Mouse (Mus musculus): Measurements from ENCODE around the gene Zfpm1. TPM values are rescaled to one million over a fixed set of nuclear protein-coding genes. Genes with fewer than 3 reads are reported as not detected.

Gene Zfpm1
- total RNA-seq, 4 experiments from 2014 or later, result 18.1 to 23.2 (median 21.3) TPM

GRCm38 (mm10) chr8:122274651-122275391 is 7.1 kb upstream of the Zfpm1 start:
- DNase-seq (ENCODE audit: low spot score), result no peak

DNA sequence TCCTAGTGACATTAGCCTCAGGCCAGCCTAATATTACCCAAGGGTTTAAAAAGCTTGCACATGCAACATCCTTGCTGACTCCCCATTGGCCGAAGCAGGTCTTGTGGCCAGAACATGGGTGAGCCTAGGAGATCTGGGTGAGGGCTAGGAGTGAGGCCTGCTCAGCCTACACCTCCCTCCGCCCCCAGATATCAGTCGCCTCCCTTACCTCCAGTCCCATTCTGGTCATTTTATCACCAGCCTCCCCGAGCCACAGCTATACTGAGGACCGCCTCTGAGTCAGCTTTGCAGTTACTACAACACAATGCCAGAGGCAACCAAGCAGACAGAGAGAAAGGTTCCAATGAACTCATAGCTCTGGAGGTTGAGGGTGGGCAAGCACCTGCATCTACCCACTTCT is 5.6 kb upstream of the Zfpm1 start:
- no peak for DNase-seq (ENCODE audit: low spot score)

- peak; percentile 28 for DNase-seq (ENCODE audit: low spot score)
Observed at GRCm38 (mm10) chr8:122277204-122277995, 4.5 kb upstream of the Zfpm1 start.

DNA sequence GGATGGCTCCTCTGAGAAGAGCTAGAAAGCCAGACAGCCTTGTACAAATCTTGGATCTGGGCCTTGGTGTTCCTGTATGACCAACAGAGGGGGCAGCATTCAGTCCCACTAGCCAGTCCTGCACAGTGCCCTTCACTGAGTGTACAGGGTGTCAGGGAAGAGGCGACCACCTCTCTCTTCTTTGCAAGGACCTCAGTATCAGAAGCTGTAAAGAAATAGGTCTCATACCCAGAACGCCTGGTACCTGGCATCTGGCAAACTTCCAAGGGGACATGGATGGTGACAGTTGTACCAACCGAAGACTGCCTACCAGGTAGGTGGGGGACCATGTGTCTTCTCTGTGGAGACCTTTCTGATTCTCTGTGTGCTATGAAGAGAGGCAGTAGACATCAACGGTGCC is 1.8 kb upstream of the Zfpm1 start:
- no peak for DNase-seq (ENCODE audit: low spot score)

DNA sequence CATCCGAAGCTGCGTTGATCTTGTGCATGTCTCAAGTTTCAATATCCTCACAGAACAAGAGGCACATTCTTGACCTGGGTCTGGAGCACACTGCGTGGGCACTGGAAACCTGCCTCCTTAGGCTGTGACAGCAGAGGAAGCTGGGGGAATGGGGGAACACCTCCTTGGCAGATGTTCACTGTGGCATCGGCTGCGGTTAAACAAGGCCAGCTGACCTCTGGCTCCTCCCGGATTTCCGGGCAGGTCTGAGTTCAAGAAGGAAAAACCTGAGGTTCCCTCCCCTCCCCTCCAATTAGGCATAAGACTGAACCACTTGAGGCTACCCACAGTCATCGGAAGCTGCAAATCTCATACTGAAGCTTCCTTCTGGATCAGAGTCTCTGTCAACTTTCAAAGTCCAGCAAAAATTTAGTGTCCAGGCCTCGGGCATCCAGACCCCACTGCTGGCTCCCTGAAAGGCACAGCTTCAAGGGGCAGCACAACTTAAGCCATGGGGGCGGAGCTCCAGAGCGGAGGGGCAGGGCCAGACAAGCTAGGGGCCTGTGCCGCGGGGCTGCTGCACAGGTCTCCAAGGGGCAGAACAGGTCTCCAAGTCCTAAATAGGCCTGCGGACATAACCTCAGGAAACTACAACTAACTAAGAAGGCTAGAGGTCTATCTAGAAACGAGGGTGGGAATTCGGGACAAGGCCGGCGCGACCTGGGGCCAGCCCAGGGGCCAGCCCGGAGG is 1.2 kb upstream of the Zfpm1 start:
- DNase-seq (ENCODE audit: low spot score), result no peak

- peak; percentile 99 for DNase-seq (ENCODE audit: low spot score)
Observed at GRCm38 (mm10) chr8:122281317-122282034, 465 bp upstream of the Zfpm1 start.

GRCm38 (mm10) chr8:122282501-122283355 is 787 bp downstream of the Zfpm1 start:
- peak; percentile 26 for DNase-seq (ENCODE audit: low spot score)

GRCm38 (mm10) chr8:122283356-122284202 is 1.6 kb downstream of the Zfpm1 start:
- DNase-seq (ENCODE audit: low spot score), result peak; percentile 84

DNA sequence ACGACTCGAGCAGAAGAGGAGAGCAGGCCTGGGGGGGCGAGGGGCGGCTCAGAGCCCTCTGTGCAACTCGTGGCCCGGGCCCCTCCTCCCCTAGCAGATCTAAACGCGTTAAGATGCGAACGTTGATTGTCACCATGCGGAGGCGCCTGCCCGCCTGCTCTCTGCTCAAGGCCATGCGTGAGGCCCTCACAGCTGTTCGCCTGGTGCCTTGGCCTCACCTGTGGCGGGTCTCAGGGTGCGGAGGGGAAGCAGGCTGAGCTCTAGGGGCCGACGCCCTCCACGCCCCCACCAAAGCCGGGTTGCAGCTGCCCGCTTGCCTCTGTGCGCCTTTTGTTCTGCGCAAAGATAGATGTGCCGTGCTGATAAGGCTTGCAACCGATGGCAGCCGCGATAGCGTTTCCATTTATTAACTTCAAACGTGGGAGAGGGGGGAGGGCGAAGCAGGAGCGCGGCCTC is 2.3 kb downstream of the Zfpm1 start:
- DNase-seq (ENCODE audit: low spot score), result no peak

DNA sequence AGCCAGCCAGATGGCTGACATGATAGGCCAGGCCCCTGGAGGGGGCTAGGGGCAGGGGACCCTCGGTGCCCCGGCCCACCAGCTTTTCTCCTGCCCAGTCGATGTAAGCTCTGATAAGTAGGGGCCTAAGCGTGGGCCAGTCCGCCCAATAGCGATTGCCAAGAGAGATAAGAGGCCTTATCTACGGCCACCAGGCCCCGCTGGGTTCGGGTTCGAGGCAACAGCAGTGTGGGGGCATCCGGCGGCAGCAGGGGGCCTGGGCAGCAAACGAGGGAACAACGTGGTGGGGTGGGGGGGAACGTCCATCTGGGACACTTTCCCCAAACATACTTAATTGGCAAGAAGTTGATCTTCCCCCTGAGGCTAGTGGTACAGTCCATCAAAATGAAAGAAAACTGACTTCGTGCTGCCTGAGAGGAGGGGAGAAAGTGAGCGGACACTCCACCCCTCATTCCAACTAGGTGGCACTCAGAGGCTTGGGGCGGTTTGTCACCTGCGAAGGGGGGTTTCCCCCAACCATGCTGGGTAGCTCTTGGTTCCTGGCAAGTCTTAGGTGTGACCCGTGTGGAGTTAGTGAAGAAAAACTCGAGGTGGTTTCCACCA is 2.8 kb downstream of the Zfpm1 start:
- no peak for DNase-seq (ENCODE audit: low spot score)

GRCm38 (mm10) chr8:122285727-122286126 is 3.8 kb downstream of the Zfpm1 start:
- no peak for DNase-seq (ENCODE audit: low spot score)

DNA sequence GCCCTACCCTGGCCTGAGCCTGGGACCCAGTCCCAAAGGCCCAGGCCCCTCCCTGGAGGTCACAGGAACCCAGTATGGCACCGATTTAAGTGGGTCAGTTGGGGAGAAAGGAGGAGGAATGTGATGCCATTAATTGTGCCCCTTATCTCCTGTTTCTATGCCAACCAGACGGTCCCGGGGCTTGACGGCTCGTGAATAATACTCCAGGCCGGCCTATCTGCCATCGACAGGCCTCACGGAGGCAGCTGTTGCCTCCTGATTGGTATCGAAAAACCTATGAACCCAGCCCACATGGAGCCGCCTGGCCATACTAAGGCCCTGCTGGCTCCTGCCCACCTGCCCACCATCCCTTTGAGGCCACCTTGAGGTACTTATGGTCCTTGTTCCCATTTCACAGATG is 5.0 kb downstream of the Zfpm1 start:
- DNase-seq (ENCODE audit: low spot score), result no peak

GRCm38 (mm10) chr8:122287742-122288141 is 5.8 kb downstream of the Zfpm1 start:
- DNase-seq (ENCODE audit: low spot score), result no peak

DNA sequence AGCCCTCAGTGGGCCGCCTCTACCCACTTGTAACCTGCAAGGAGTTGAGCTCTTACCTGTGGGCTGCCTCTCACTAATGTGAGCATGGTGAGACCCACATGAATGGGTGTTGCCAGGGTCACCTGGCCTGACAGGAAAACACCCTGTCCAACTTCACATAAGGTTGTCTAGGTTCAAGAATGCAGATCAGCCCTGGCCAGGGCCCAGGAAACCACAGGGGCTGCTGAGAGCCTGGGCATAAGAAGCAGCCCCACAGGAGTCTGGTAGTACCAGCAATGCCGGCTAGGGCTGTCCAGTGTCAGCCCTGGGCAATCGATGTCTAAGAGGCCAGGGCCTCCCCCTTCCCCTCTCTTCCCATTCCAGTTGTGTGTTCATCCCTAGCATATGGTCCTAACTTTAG is 6.4 kb downstream of the Zfpm1 start:
- no peak for DNase-seq (ENCODE audit: low spot score)

DNA sequence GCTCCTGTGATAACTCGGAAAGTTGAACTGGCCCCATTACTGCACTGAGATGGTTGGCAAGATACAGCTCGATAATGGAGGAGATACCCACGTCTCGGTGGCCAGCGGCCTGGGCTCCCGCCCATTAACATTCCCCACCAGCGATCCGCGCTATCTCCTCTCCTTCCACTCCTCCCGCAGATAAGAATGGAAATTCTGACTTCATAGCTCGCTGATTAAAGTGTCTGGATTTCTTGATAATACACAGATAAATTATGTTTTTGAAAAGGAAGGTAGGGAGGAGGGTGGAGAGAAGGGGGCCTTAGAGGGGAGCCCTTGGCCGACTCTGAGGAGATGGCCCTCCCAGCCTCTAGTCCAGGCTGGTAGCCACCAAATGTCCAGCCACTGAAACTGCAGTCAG is 9.1 kb downstream of the Zfpm1 start:
- no peak for DNase-seq (ENCODE audit: low spot score)

DNA sequence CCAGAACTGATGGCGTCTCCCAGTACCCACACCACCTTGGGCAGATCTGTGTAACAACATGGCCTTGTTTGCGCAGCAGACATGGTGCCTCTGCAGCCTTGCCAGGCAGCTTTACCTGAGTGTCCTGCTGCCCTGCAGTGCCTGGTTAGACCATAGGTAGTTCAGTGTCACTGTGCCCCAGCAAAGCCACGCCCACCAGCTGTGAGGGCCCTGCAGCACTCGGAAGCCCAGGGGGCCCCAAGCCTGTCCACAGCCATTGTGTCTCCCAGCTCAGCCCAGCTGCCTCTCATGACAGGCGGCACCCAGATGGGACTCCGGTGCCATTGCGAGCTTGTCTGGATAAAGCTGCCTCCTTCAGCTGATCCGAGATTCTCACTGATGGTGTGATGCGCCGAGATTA is 9.6 kb downstream of the Zfpm1 start:
- DNase-seq (ENCODE audit: low spot score), result no peak

GRCm38 (mm10) chr8:122293484-122293883 is 11.5 kb downstream of the Zfpm1 start:
- no peak for DNase-seq (ENCODE audit: low spot score)

DNA sequence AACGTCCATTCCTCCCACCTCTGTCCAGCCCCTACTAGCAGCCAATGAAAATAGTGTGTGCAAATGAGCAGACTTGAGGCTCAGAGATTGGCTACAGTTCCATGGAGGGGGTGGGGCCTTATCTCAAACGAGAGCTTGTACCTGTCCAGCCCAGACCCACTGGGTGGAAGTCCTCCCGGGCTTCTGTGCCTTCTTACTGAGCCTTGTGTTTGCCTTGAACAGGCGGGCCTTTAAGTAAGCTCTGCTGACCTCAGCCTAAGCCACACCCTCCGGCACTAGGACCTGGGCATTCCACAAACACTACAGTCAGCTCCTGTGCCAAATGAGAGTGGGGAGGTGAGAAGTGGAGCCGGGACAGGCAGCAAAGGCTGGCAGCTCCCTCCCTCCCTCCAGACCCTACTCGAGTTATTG is 12.3 kb downstream of the Zfpm1 start:
- peak; percentile 41 for DNase-seq (ENCODE audit: low spot score)

DNA sequence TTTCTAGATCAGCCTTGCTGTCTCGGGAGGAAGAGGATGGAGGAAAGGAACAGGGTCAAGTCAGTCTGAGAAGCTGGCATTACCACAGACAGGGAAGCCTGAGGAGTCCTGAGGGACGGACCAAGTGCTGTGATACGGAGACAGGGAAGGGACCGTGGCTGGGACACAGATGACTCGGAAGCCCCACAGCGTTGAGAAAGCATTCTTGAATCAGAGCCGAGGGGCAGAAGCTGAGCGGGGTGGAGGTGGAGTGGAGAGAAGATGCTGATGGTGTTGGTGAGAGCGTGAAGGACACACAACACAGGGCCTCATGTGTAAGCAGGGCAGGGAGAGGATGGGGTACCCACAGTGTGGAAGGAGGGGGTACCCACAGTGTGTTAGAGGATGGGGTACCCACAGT is 13.4 kb downstream of the Zfpm1 start:
- DNase-seq (ENCODE audit: low spot score), result no peak

Measured in heart, adult 8-10 months (tissue).